Mouse (Mus musculus) myocyte (in vitro differentiated cells): ENCODE results near the gene Tomm40l.

ENCODE experiments used
- E2F4 ChIP-seq: IDR thresholded peaks from one replicate; pipeline ENCODE4 v1.6.1; 2011; ENCODE audit warnings: mild to moderate bottlenecking, control low read depth, moderate library complexity; ENCODE audit not compliant: insufficient read depth
- MAX ChIP-seq: IDR thresholded peaks from one replicate; pipeline ENCODE4 v1.6.1; 2011; ENCODE audit warnings: low read depth, mild to moderate bottlenecking, control low read depth
- MYOD1 ChIP-seq, 3 experiments: IDR thresholded peaks; one replicate each; pipeline ENCODE4 v1.6.1; 2011; ENCODE audit warnings: control low read depth in 2 of 3, low read depth in 2 of 3, mild to moderate bottlenecking in 2 of 3, moderate library complexity in 1 of 3; ENCODE audit not compliant: insufficient read length in 2 of 3, control insufficient read depth in 1 of 3
- POLR2A ChIP-seq: IDR thresholded peaks from one replicate; pipeline ENCODE4 v1.6.1; 2011; ENCODE audit warnings: low read depth, mild to moderate bottlenecking, control low read depth, moderate library complexity; ENCODE audit not compliant: insufficient read length
- USF1 ChIP-seq: IDR thresholded peaks from one replicate; pipeline ENCODE4 v1.6.1; 2011; ENCODE audit warnings: low read depth, mild to moderate bottlenecking, control low read depth, moderate library complexity

DNA sequence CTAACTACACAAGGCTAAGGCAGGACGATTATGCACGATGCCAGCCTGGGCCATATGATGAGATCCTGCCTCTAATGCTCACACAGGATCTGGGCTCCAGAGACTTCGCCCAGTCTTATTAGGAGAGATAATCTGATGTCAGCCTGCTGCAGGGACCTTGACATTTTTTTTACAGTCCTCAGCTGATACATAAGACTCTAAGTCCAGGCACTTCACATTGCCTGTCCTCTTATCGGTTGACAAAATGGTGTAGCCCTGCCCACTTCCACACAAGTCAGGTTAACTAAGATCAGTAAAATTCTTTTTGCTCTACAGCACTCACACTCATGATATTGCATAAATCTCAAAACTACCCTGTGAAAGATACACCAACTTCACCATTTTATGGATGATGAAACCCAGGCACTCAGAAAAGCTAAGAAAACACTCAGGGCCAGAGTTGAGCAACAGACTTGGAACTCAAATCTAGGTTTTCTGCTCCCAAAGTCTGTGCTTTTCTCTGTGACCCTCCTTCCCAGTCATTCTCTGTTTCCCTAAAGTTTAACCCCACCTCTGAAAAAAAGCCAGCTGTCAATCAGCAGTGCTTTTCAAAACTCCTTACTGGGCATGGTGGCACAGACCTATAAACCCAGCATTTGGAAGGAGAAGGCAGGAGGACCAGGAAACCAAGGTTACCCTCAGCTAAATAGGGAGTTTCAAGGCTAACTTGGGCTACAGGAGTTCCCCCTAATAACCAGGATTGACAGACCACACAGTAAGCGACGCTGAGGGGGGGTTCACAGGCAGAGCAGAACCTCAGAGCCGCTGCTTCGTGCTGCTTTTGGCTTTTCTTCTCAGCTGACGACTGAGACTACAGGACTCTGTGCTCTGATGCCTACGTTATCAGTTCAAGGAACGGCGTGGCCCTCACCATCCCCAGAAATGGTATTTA is 10.8 kb upstream of the Tomm40l start:
- no peak for TF ChIP-seq POLR2A
- TF ChIP-seq E2F4, result no peak
- no peak for TF ChIP-seq USF1
- TF ChIP-seq MYOD1 (IDR thresholded peaks at IDR 0.05; ENCODE audit: control insufficient read depth in 1 of 3, insufficient read length in 2 of 3, low read depth in 2 of 3), result no peak
- no peak for TF ChIP-seq MAX
